Mouse (Mus musculus) hematopoietic multipotent progenitor cell, adult 10-12 weeks (in vitro differentiated cells): ENCODE data around the gene Alx1. TPM values are rescaled to one million over a fixed set of nuclear protein-coding genes. Genes with fewer than 3 reads are reported as not detected.

Experiments
- polyA plus RNA-seq: library from polyadenylated mRNA; stranded (reverse); fragments of >175 nt; gene quantifications from 2 replicates; pipeline ENCODE4 v1.2.3, GENCODE M21; 2012; ENCODE audit warnings: low replicate concordance

The Alx1 gene
- not detected in 2 replicates for polyA plus RNA-seq

GRCm38 (mm10) chr10:103029730-103030490 is at the start of gene Alx1:
Gene Alx1, minus strand, starts transcription at chr10:103030215.

Other genes starting within 250 kb of the Alx1 start
- not detected in 2 replicates for gene Lrriq1, start 206.1 kb upstream of the Alx1 start, polyA plus RNA-seq